Mouse (Mus musculus): ENCODE measurements around the gene Pm20d1. TPM values are rescaled to one million over a fixed set of nuclear protein-coding genes. Genes with fewer than 3 reads are reported as not detected.

The Pm20d1 gene
- polyA plus RNA-seq, 1 experiment, result 0.01 TPM

DNA sequence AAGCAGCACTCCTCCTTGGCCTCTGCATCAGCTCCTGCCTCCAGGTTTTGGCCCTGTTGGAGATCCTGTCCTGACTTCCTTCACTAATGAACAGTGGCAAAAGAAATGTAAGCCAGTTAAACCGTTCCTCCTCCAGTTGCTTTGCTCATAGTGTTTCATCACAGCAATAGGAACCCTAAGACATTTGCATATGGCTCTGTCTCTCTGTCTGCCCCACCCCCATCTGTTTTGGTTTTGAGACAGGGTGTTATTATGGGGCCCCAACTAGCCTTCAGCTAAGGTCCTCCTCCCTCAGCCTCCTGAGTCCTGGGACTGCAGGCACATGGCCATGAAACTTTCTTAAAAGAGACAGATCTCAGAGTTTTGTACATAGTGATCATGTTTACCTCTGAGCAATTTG lies 2.8 kb downstream of the Pm20d1 start:
- Histone ChIP-seq H3K36me3 (ENCODE audit: control insufficient read depth, insufficient read depth) (no peaks in the 10 kb centered on the region), H3K4me3 (no peak overlapping the region), H3K4me2 (ENCODE audit: low read depth) (no peak overlapping the region), H3ac (ENCODE audit: control insufficient read depth, insufficient read length) (no peak overlapping the region), H3K79me2 (ENCODE audit: control insufficient read depth, insufficient read depth) (no peaks in the 10 kb centered on the region), H3K27me3 (ENCODE audit: control insufficient read depth, insufficient read depth, insufficient read length) (peaks cover 65% of the 10 kb centered on the region)
- TF ChIP-seq MAX (IDR thresholded peaks at IDR 0.05; ENCODE audit: low read depth), result no peak
- no peak for TF ChIP-seq MYOG (IDR thresholded peaks at IDR 0.05; ENCODE audit: control insufficient read depth in 1 of 3, insufficient read depth in 1 of 3, insufficient read length in 2 of 3, low read depth in 2 of 3)
- no peak for TF ChIP-seq TCF12 (IDR thresholded peaks at IDR 0.05; ENCODE audit: insufficient read depth, poor library complexity, severe bottlenecking)
- TF ChIP-seq USF1 (IDR thresholded peaks at IDR 0.05; ENCODE audit: low read depth), result no peak
- TF ChIP-seq SRF (IDR thresholded peaks at IDR 0.05; ENCODE audit: control insufficient read depth, insufficient read length, low read depth), result no peak
- TF ChIP-seq E2F4 (IDR thresholded peaks at IDR 0.05; ENCODE audit: insufficient read depth), result no peak
- no peak for TF ChIP-seq MYOD1 (IDR thresholded peaks at IDR 0.05; ENCODE audit: control insufficient read depth in 1 of 3, insufficient read length in 2 of 3, low read depth in 2 of 3)
- no peak for TF ChIP-seq TCF3 (IDR thresholded peaks at IDR 0.05; ENCODE audit: insufficient read length, low read depth)
- TF ChIP-seq REST (IDR thresholded peaks at IDR 0.05; ENCODE audit: insufficient read depth, insufficient read length), result no peak
- TF ChIP-seq CEBPB (IDR thresholded peaks at IDR 0.05; ENCODE audit: insufficient read depth, poor library complexity, severe bottlenecking), result no peak
- TF ChIP-seq POLR2A (IDR thresholded peaks at IDR 0.05; ENCODE audit: insufficient read length, low read depth), result no peak
- no peak for TF ChIP-seq POLR2AphosphoS2 (IDR thresholded peaks at IDR 0.05; ENCODE audit: insufficient read length, low read depth)

DNA sequence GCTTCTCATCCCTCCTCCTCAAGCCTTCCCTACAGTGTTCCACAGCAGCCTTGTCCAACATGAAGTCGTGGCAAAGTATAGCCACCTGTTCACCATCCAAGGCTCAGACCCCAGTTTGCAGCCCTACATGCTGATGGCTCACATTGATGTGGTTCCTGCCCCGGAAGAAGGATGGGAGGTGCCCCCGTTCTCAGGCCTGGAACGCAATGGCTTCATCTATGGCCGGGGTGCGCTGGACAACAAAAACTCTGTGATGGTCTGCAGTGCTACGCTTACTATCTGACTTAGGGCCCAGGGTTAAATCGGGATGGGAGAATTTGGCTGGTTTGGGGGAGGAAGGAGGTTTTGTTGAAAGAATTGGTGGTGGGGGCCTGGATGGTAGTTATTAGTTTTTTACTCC lies 3.9 kb downstream of the Pm20d1 start:
- no peaks in the 10 kb centered on the region for H3K79me2 ChIP-seq (ENCODE audit: control insufficient read depth, insufficient read depth)
- H3K27me3 ChIP-seq (ENCODE audit: control insufficient read depth, insufficient read depth, insufficient read length), result peaks cover 56% of the 10 kb centered on the region
- no peaks in the 10 kb centered on the region for H3K36me3 ChIP-seq (ENCODE audit: control insufficient read depth, insufficient read depth)
- H3K4me3 ChIP-seq, result no peak overlapping the region
- TF ChIP-seq MAX (IDR thresholded peaks at IDR 0.05; ENCODE audit: low read depth) (no peak), SRF (IDR thresholded peaks at IDR 0.05; ENCODE audit: control insufficient read depth, insufficient read length, low read depth) (no peak), TCF3 (IDR thresholded peaks at IDR 0.05; ENCODE audit: insufficient read length, low read depth) (no peak), E2F4 (IDR thresholded peaks at IDR 0.05; ENCODE audit: insufficient read depth) (no peak), USF1 (IDR thresholded peaks at IDR 0.05; ENCODE audit: low read depth) (no peak), POLR2AphosphoS2 (IDR thresholded peaks at IDR 0.05; ENCODE audit: insufficient read length, low read depth) (no peak), REST (IDR thresholded peaks at IDR 0.05; ENCODE audit: insufficient read depth, insufficient read length) (no peak), POLR2A (IDR thresholded peaks at IDR 0.05; ENCODE audit: insufficient read length, low read depth) (no peak), MYOG (IDR thresholded peaks at IDR 0.05; ENCODE audit: control insufficient read depth in 1 of 3, insufficient read depth in 1 of 3, insufficient read length in 2 of 3, low read depth in 2 of 3) (no peak), MYOD1 (IDR thresholded peaks at IDR 0.05; ENCODE audit: control insufficient read depth in 1 of 3, insufficient read length in 2 of 3, low read depth in 2 of 3) (no peak), TCF12 (IDR thresholded peaks at IDR 0.05; ENCODE audit: insufficient read depth, poor library complexity, severe bottlenecking) (no peak), CEBPB (IDR thresholded peaks at IDR 0.05; ENCODE audit: insufficient read depth, poor library complexity, severe bottlenecking) (no peak)
- no peak overlapping the region for H3K4me2 ChIP-seq (ENCODE audit: low read depth)
- no peak overlapping the region for H3ac ChIP-seq (ENCODE audit: control insufficient read depth, insufficient read length)

DNA sequence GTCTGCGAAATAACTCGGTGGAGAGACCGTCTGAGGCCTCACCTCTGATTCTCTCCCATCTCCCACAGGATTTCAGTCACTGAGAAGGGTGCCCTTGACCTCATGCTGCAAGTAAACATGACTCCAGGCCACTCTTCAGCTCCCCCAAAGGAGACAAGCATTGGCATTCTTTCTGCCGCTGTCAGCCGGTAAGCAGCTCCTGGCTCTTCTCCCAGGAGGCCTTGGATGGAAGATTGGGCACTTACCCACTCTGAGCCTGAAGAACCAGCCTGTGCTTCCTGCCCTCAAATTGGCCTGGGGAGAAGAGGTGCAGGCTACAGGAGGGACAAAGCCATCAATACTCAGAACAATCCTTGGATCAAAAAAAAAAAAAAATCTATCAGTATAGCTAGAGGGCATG lies 5.5 kb downstream of the Pm20d1 start:
- peaks cover 52% of the 10 kb centered on the region for H3K27me3 ChIP-seq (ENCODE audit: control insufficient read depth, insufficient read depth, insufficient read length)
- H3K79me2 ChIP-seq (ENCODE audit: control insufficient read depth, insufficient read depth), result no peaks in the 10 kb centered on the region
- no peak overlapping the region for H3ac ChIP-seq (ENCODE audit: control insufficient read depth, insufficient read length)
- no peaks in the 10 kb centered on the region for H3K36me3 ChIP-seq (ENCODE audit: control insufficient read depth, insufficient read depth)
- TF ChIP-seq MAX (IDR thresholded peaks at IDR 0.05; ENCODE audit: low read depth) (no peak), SRF (IDR thresholded peaks at IDR 0.05; ENCODE audit: control insufficient read depth, insufficient read length, low read depth) (no peak), TCF3 (IDR thresholded peaks at IDR 0.05; ENCODE audit: insufficient read length, low read depth) (no peak), REST (IDR thresholded peaks at IDR 0.05; ENCODE audit: insufficient read depth, insufficient read length) (no peak), TCF12 (IDR thresholded peaks at IDR 0.05; ENCODE audit: insufficient read depth, poor library complexity, severe bottlenecking) (no peak), E2F4 (IDR thresholded peaks at IDR 0.05; ENCODE audit: insufficient read depth) (no peak), POLR2A (IDR thresholded peaks at IDR 0.05; ENCODE audit: insufficient read length, low read depth) (no peak), USF1 (IDR thresholded peaks at IDR 0.05; ENCODE audit: low read depth) (no peak), MYOD1 (IDR thresholded peaks at IDR 0.05; ENCODE audit: control insufficient read depth in 1 of 3, insufficient read length in 2 of 3, low read depth in 2 of 3) (no peak), MYOG (IDR thresholded peaks at IDR 0.05; ENCODE audit: control insufficient read depth in 1 of 3, insufficient read depth in 1 of 3, insufficient read length in 2 of 3, low read depth in 2 of 3) (no peak), POLR2AphosphoS2 (IDR thresholded peaks at IDR 0.05; ENCODE audit: insufficient read length, low read depth) (no peak), CEBPB (IDR thresholded peaks at IDR 0.05; ENCODE audit: insufficient read depth, poor library complexity, severe bottlenecking) (no peak)
- no peak overlapping the region for H3K4me3 ChIP-seq
- H3K4me2 ChIP-seq (ENCODE audit: low read depth), result no peak overlapping the region

DNA sequence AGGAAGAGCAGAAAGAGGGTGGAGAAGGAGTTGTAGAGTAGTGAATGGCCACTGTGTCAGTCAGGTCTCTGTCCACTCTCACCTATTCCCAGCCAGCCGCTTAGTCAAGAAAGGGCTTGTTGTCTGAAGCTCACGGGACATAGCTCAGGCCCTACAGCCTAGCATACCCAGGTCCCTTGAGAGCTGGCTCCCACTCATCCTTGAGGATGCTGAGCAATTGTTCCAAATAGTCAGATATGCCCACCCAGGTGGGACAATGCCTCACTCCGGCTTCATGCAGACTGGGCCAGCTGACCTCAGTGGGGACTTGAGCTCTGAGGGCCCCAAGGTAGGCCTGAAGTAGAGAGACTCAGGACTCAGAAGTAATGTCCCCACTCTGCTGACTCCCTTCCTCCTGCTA lies 7.0 kb downstream of the Pm20d1 start:
- no peak overlapping the region for H3ac ChIP-seq (ENCODE audit: control insufficient read depth, insufficient read length)
- H3K4me2 ChIP-seq (ENCODE audit: low read depth), result no peak overlapping the region
- H3K79me2 ChIP-seq (ENCODE audit: control insufficient read depth, insufficient read depth), result no peaks in the 10 kb centered on the region
- H3K27me3 ChIP-seq (ENCODE audit: control insufficient read depth, insufficient read depth, insufficient read length), result peaks cover 58% of the 10 kb centered on the region
- no peaks in the 10 kb centered on the region for H3K36me3 ChIP-seq (ENCODE audit: control insufficient read depth, insufficient read depth)
- H3K4me3 ChIP-seq, result no peak overlapping the region
- TF ChIP-seq POLR2AphosphoS2 (IDR thresholded peaks at IDR 0.05; ENCODE audit: insufficient read length, low read depth), result no peak
- no peak for TF ChIP-seq MYOD1 (IDR thresholded peaks at IDR 0.05; ENCODE audit: control insufficient read depth in 1 of 3, insufficient read length in 2 of 3, low read depth in 2 of 3)
- no peak for TF ChIP-seq E2F4 (IDR thresholded peaks at IDR 0.05; ENCODE audit: insufficient read depth)
- no peak for TF ChIP-seq POLR2A (IDR thresholded peaks at IDR 0.05; ENCODE audit: insufficient read length, low read depth)
- no peak for TF ChIP-seq CEBPB (IDR thresholded peaks at IDR 0.05; ENCODE audit: insufficient read depth, poor library complexity, severe bottlenecking)
- TF ChIP-seq TCF12 (IDR thresholded peaks at IDR 0.05; ENCODE audit: insufficient read depth, poor library complexity, severe bottlenecking), result no peak
- TF ChIP-seq MYOG (IDR thresholded peaks at IDR 0.05; ENCODE audit: control insufficient read depth in 1 of 3, insufficient read depth in 1 of 3, insufficient read length in 2 of 3, low read depth in 2 of 3), result no peak
- no peak for TF ChIP-seq REST (IDR thresholded peaks at IDR 0.05; ENCODE audit: insufficient read depth, insufficient read length)
- TF ChIP-seq TCF3 (IDR thresholded peaks at IDR 0.05; ENCODE audit: insufficient read length, low read depth), result no peak
- TF ChIP-seq SRF (IDR thresholded peaks at IDR 0.05; ENCODE audit: control insufficient read depth, insufficient read length, low read depth), result no peak
- no peak for TF ChIP-seq USF1 (IDR thresholded peaks at IDR 0.05; ENCODE audit: low read depth)
- TF ChIP-seq MAX (IDR thresholded peaks at IDR 0.05; ENCODE audit: low read depth), result no peak
